Mouse (Mus musculus): Measurements from ENCODE around the gene Agbl4. TPM values are rescaled to one million over a fixed set of nuclear protein-coding genes. Genes with fewer than 3 reads are reported as not detected.

Gene Agbl4
- polyA plus RNA-seq, 2 experiments, result 0.17 to 0.21 TPM

- H3K27ac ChIP-seq (replicated peaks; ENCODE audit: low read depth, low read length), result no peak overlapping the region
- peaks cover 43% of the 10 kb centered on the region for H3K36me3 ChIP-seq (ENCODE audit: control insufficient read depth, insufficient read depth, low read length)
- H3K4me3 ChIP-seq (replicated peaks; ENCODE audit: low read length), result no peak overlapping the region
- H3K4me2 ChIP-seq (replicated peaks; ENCODE audit: low read depth, low read length, severe bottlenecking), result no peak overlapping the region
- no peaks in the 10 kb centered on the region for H3K27me3 ChIP-seq (ENCODE audit: control insufficient read depth, insufficient read depth, low read length)
- DNase-seq (ENCODE audit: low spot score) (no peak), ATAC-seq (ENCODE audit: low FRiP score, low read depth) (no peak)
- H3K9ac ChIP-seq (ENCODE audit: low read depth, low read length, severe bottlenecking), result no peak overlapping the region
- no peak for TF ChIP-seq POLR2A (IDR thresholded peaks at IDR 0.05; ENCODE audit: borderline replicate concordance, extremely low read depth, insufficient read depth, insufficient read length)
- H3K4me1 ChIP-seq (ENCODE audit: control insufficient read depth, insufficient read depth, low read length), result no peaks in the 10 kb centered on the region
- no peaks in the 10 kb centered on the region for H3K9me3 ChIP-seq (ENCODE audit: control insufficient read depth, low read length)
- 96% methylated on average over 4 of the region's 4 CpGs for WGBS
These were observed 1051.1 kb downstream of the Agbl4 start for GRCm38 (mm10) chr4:111448586-111448985.

- 76% methylated on average over 7 of the region's 7 CpGs for WGBS
- H3K4me1 ChIP-seq (ENCODE audit: control insufficient read depth, insufficient read depth, low read length), result no peaks in the 10 kb centered on the region
- DNase-seq (ENCODE audit: low spot score) (no peak), ATAC-seq (ENCODE audit: low FRiP score, low read depth) (no peak)
- H3K9ac ChIP-seq (ENCODE audit: low read depth, low read length, severe bottlenecking), result no peak overlapping the region
- H3K36me3 ChIP-seq (ENCODE audit: control insufficient read depth, insufficient read depth, low read length), result peaks cover 54% of the 10 kb centered on the region
- no peaks in the 10 kb centered on the region for H3K27me3 ChIP-seq (ENCODE audit: control insufficient read depth, insufficient read depth, low read length)
- H3K9me3 ChIP-seq (ENCODE audit: control insufficient read depth, low read length), result no peaks in the 10 kb centered on the region
- no peak for TF ChIP-seq POLR2A (IDR thresholded peaks at IDR 0.05; ENCODE audit: borderline replicate concordance, extremely low read depth, insufficient read depth, insufficient read length)
- no peak overlapping the region for H3K4me2 ChIP-seq (replicated peaks; ENCODE audit: low read depth, low read length, severe bottlenecking)
- no peak overlapping the region for H3K4me3 ChIP-seq (replicated peaks; ENCODE audit: low read length)
- H3K27ac ChIP-seq (replicated peaks; ENCODE audit: low read depth, low read length), result 0 out of 2 replicates have a peak overlapping the region, but pooled peaks have one; percentile 19
These were observed 1052.2 kb downstream of the Agbl4 start for GRCm38 (mm10) chr4:111449442-111450199.

- DNase-seq (ENCODE audit: low spot score), result no peak
- Histone ChIP-seq H3K27me3 (ENCODE audit: control insufficient read depth, insufficient read depth, low read length) (no peaks in the 10 kb centered on the region), H3K4me3 (replicated peaks; ENCODE audit: low read length) (no peak overlapping the region), H3K36me3 (ENCODE audit: control insufficient read depth, insufficient read depth, low read length) (peaks cover 62% of the 10 kb centered on the region), H3K4me2 (replicated peaks; ENCODE audit: low read depth, low read length, severe bottlenecking) (no peak overlapping the region), H3K9ac (ENCODE audit: low read depth, low read length, severe bottlenecking) (no peak overlapping the region), H3K4me1 (ENCODE audit: control insufficient read depth, insufficient read depth, low read length) (no peaks in the 10 kb centered on the region), H3K27ac (replicated peaks; ENCODE audit: low read depth, low read length) (no peak overlapping the region), H3K9me3 (ENCODE audit: control insufficient read depth, low read length) (no peaks in the 10 kb centered on the region)
- no peak for ATAC-seq (ENCODE audit: low FRiP score, low read depth)
- WGBS, result 63% methylated on average over 7 of the region's 7 CpGs
- TF ChIP-seq POLR2A (IDR thresholded peaks at IDR 0.05; ENCODE audit: borderline replicate concordance, extremely low read depth, insufficient read depth, insufficient read length), result no peak
These were observed 1053.9 kb downstream of the Agbl4 start for GRCm38 (mm10) chr4:111451283-111451918.

GRCm38 (mm10) chr4:111452192-111452591 is 1054.7 kb downstream of the Agbl4 start:
- no peak overlapping the region for H3K4me2 ChIP-seq (replicated peaks; ENCODE audit: low read depth, low read length, severe bottlenecking)
- no peaks in the 10 kb centered on the region for H3K27me3 ChIP-seq (ENCODE audit: control insufficient read depth, insufficient read depth, low read length)
- H3K4me3 ChIP-seq (replicated peaks; ENCODE audit: low read length), result no peak overlapping the region
- no peaks in the 10 kb centered on the region for H3K4me1 ChIP-seq (ENCODE audit: control insufficient read depth, insufficient read depth, low read length)
- H3K9ac ChIP-seq (ENCODE audit: low read depth, low read length, severe bottlenecking), result no peak overlapping the region
- no peak overlapping the region for H3K27ac ChIP-seq (replicated peaks; ENCODE audit: low read depth, low read length)
- no peak for TF ChIP-seq POLR2A (IDR thresholded peaks at IDR 0.05; ENCODE audit: borderline replicate concordance, extremely low read depth, insufficient read depth, insufficient read length)
- 85% methylated on average over 5 of the region's 5 CpGs for WGBS
- H3K36me3 ChIP-seq (ENCODE audit: control insufficient read depth, insufficient read depth, low read length), result peaks cover 59% of the 10 kb centered on the region
- DNase-seq (ENCODE audit: low spot score) (no peak), ATAC-seq (ENCODE audit: low FRiP score, low read depth) (no peak)
- H3K9me3 ChIP-seq (ENCODE audit: control insufficient read depth, low read length), result no peaks in the 10 kb centered on the region

- 69% methylated on average over 3 of the region's 3 CpGs for WGBS
- DNase-seq (ENCODE audit: low spot score), result no peak
- peak; percentile 25; the same call in 1 of the 2 replicates for ATAC-seq (ENCODE audit: low FRiP score, low read depth)
- H3K27me3 ChIP-seq (ENCODE audit: control insufficient read depth, insufficient read depth, low read length), result no peaks in the 10 kb centered on the region
- no peak overlapping the region for H3K27ac ChIP-seq (replicated peaks; ENCODE audit: low read depth, low read length)
- no peak overlapping the region for H3K4me2 ChIP-seq (replicated peaks; ENCODE audit: low read depth, low read length, severe bottlenecking)
- H3K9ac ChIP-seq (ENCODE audit: low read depth, low read length, severe bottlenecking), result no peak overlapping the region
- no peaks in the 10 kb centered on the region for H3K4me1 ChIP-seq (ENCODE audit: control insufficient read depth, insufficient read depth, low read length)
- H3K4me3 ChIP-seq (replicated peaks; ENCODE audit: low read length), result no peak overlapping the region
- no peaks in the 10 kb centered on the region for H3K9me3 ChIP-seq (ENCODE audit: control insufficient read depth, low read length)
- no peak for TF ChIP-seq POLR2A (IDR thresholded peaks at IDR 0.05; ENCODE audit: borderline replicate concordance, extremely low read depth, insufficient read depth, insufficient read length)
- H3K36me3 ChIP-seq (ENCODE audit: control insufficient read depth, insufficient read depth, low read length), result peaks cover 57% of the 10 kb centered on the region
These were observed 1055.8 kb downstream of the Agbl4 start for GRCm38 (mm10) chr4:111453275-111453674.
